In genomic region chr17:49741172-49741571, GRCm38 (mm10) we compare ENCODE assay signal across 18 mouse cellular contexts.
DNase-seq lines count a peak whose midpoint lies in the region; ATAC-seq lines count a peak whose summit lies in the region.
"Had no signal": no experiment of that assay in that cellular context is flagged by ENCODE, and none has a peak within 500 bp of the region (broad histone marks: within the 10 kb centered on the region; RNA-seq: fewer than 3 reads in every experiment).

No protein-coding gene starts in this region.

- DNase-seq in heart, adult 8-10 months (ENCODE audit: low spot score) = peak; percentile 29
- peak; percentile 49 for DNase-seq in kidney, postnatal 14 days
- DNase-seq in MN1 (ENCODE audit: low spot score) (peak; percentile 42), adipocyte (ENCODE audit: low spot score) (peak; percentile 39)
- no peak for DNase-seq in Muller cell, postnatal 12 days (ENCODE audit: inconsistent ontology term)
- DNase-seq in layer of hippocampus, adult 9-11 months = no peak
- DNase-seq: cerebellum, adult 18-20 months; cerebellum, postnatal 36 days; retina, postnatal 1 day; thymus, adult 2 months had no signal

- no peak overlapping the region for H3K4me2 ChIP-seq in heart, embryonic 12.5 days
- H3K4me2 ChIP-seq in kidney, embryonic 16.5 days (replicated peaks; ENCODE audit: low read depth, low read length) = no peak overlapping the region
- H3K4me2 ChIP-seq: limb, embryonic 12.5 days; midbrain, embryonic 11.5 days; stomach, embryonic 15.5 days had no signal

- no peaks in the 10 kb centered on the region for H3K27me3 ChIP-seq in heart, embryonic 12.5 days (replicated peaks)
- no peaks in the 10 kb centered on the region for H3K27me3 ChIP-seq in kidney, embryonic 16.5 days (ENCODE audit: insufficient read depth, low read length)
- H3K27me3 ChIP-seq: limb, embryonic 12.5 days; Patski; stomach, embryonic 15.5 days had no signal

- no peak for ATAC-seq in heart, embryonic 12.5 days (ENCODE audit: insufficient number of reproducible peaks, low FRiP score)
- no peak for ATAC-seq in kidney, embryonic 16.5 days (ENCODE audit: low FRiP score, low TSS enrichment)
- ATAC-seq: Patski had no signal

- H3K36me3 ChIP-seq in heart, embryonic 12.5 days = no peaks in the 10 kb centered on the region
- H3K36me3 ChIP-seq in kidney, embryonic 16.5 days (ENCODE audit: insufficient read depth, low read length) = no peaks in the 10 kb centered on the region
- H3K36me3 ChIP-seq: embryonic facial prominence, embryonic 10.5 days; limb, embryonic 12.5 days; stomach, embryonic 15.5 days had no signal

- 0 out of 2 replicates have a peak, but pooled peaks cover 7% of the 10 kb centered on the region for H3K4me1 ChIP-seq in heart, embryonic 12.5 days (replicated peaks)
- 0 out of 2 replicates have a peak, but pooled peaks cover 7% of the 10 kb centered on the region for H3K4me1 ChIP-seq in kidney, embryonic 16.5 days (ENCODE audit: insufficient read depth, low read length)

- H3K9me3 ChIP-seq in heart, embryonic 12.5 days (replicated peaks) = peaks cover 10% of the 10 kb centered on the region
- H3K9me3 ChIP-seq in kidney, embryonic 16.5 days (ENCODE audit: low read length) = no peaks in the 10 kb centered on the region
- H3K9me3 ChIP-seq: embryonic facial prominence, embryonic 10.5 days; stomach, embryonic 15.5 days had no signal

- no peak overlapping the region for H3K9ac ChIP-seq in heart, embryonic 12.5 days
- H3K9ac ChIP-seq in kidney, embryonic 16.5 days (replicated peaks; ENCODE audit: low read length) = no peak overlapping the region
- H3K9ac ChIP-seq: limb, embryonic 12.5 days; liver, embryonic 14.5 days; stomach, embryonic 15.5 days had no signal

- no peak overlapping the region for H3K27ac ChIP-seq in heart, embryonic 12.5 days (ENCODE audit: poor library complexity, severe bottlenecking)
- H3K27ac ChIP-seq in kidney, embryonic 16.5 days (ENCODE audit: low read length) = no peak overlapping the region
- H3K27ac ChIP-seq: embryonic facial prominence, embryonic 10.5 days; limb, embryonic 12.5 days; liver, embryonic 14.5 days; stomach, embryonic 15.5 days had no signal

- H3K4me3 ChIP-seq in heart, embryonic 12.5 days = no peak overlapping the region
- H3K4me3 ChIP-seq in kidney, embryonic 16.5 days (ENCODE audit: low read length) = no peak overlapping the region
- H3K4me3 ChIP-seq: embryonic facial prominence, embryonic 10.5 days; limb, embryonic 12.5 days; stomach, embryonic 15.5 days had no signal

- 83% methylated on average over 4 of the region's 4 CpGs for WGBS in heart, embryonic 12.5 days
- 76% methylated on average over 4 of the region's 4 CpGs for WGBS in kidney, embryonic 16.5 days

Comparison
In these comparisons a context has a peak if more than half of its experiments do, and no peak if none do; other contexts are left out.
1. DNase-seq: peak in heart, adult 8-10 months (single experiment), kidney, postnatal 14 days (single experiment), MN1 (single experiment) and adipocyte (single experiment); none in Muller cell, postnatal 12 days (single experiment) and layer of hippocampus, adult 9-11 months (single experiment).